Mouse (Mus musculus): ENCODE results near the gene Abcb11.

Abcb11 gene

DNA sequence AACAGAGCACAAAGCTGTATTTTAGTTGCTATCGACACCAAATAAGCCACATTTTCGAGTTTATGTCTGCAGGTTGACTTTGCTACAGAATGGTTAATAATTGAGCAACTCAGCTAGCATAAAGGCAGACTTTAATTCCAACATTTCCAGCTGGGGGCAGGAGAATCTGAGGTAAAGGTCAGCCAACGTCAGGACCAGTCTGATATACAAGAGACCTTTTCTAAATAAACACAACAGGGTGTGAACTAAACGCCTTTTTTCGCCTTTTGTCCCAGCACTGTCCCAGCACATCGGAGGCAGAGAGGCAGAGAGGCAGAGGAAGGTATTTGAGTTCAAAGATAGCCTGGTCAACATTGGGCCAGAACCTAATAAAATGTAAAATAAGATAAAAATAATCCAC lies 137.2 kb downstream of the Abcb11 start:
- ATAC-seq (ENCODE audit: insufficient number of reproducible peaks, low FRiP score, low TSS enrichment) = no peak

DNA sequence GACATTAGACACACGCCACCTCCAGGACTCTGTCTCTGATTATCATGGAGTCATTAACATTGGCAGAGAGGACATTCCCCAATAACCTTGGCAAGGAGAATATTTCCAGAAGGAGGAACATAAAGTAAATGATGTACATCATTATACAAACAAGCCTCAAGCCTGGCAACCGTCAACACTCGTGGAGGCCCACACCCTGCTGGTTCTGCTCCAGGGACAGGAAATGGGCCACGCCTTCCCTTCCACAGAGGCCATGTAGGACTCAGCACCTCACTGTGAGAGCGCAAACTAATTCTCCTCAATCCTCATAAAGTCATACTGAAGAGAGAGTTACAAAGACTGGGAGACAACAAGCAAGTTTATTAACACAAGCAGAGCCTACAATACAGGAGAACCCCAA lies 148.9 kb downstream of the Abcb11 start:
- ATAC-seq (ENCODE audit: insufficient number of reproducible peaks, low FRiP score, low TSS enrichment) = no peak

DNA sequence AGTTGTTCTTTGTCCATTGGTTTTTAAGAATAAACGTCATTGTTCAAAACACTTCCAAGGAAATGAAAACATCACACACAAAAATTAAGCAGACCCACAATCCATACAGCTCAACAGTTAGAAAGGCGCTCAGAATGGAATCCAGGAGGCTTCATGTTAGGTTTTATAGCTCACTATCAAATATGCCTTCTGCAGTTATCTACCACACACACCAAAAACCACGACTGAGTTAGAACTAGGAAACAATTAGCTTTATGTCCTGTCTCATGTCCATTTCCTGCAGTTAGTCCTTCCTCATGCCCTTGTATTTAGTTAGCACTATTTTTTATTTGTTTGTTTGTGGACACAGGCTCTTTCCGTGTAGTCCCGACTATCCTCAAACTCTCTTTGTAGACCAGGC lies 151.4 kb downstream of the Abcb11 start:
- no peak for ATAC-seq (ENCODE audit: insufficient number of reproducible peaks, low FRiP score, low TSS enrichment)

DNA sequence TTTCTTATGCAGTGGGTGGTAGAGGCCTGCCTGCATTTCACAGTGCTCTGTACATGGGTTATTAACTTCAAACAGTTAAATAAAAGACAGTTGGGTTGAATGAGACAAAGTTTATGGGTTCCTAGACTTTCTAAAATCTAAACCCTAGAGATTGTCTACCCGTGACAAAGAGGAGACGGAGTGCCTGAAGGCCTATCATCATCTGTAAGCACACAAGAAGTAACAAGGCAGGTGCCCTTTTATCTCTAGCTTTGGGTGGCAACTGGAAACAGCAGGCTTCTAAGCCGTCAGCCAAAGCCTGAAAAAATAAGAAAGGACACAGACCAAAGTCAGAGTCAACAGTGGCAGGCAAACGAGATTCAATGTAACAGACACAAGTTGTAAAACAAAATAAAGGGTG lies 153.2 kb downstream of the Abcb11 start:
- no peak for ATAC-seq (ENCODE audit: insufficient number of reproducible peaks, low FRiP score, low TSS enrichment)

DNA sequence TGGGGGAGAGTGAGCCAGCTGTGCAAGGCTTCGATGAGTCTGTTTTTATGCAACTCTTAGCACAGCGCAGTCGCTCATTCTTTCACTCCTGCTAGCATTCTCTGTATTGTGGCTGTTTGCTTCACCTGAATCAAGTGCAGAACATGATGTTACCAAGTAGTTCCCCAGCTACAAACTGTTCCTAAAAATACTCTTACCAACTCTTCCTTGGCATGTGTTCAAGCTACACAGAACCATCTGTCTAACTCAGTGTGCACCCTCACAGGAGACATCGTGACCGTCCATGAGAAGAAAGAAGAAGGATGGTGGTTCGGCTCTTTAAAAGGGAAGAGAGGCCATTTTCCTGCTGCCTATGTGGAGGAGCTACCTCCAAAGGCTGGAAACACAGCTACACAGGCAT lies 153.7 kb downstream of the Abcb11 start:
- no peak for ATAC-seq (ENCODE audit: insufficient number of reproducible peaks, low FRiP score, low TSS enrichment)

All from cerebellum, adult (tissue).